ENCODE assay signal across 10 mouse cellular contexts in the genomic region with DNA sequence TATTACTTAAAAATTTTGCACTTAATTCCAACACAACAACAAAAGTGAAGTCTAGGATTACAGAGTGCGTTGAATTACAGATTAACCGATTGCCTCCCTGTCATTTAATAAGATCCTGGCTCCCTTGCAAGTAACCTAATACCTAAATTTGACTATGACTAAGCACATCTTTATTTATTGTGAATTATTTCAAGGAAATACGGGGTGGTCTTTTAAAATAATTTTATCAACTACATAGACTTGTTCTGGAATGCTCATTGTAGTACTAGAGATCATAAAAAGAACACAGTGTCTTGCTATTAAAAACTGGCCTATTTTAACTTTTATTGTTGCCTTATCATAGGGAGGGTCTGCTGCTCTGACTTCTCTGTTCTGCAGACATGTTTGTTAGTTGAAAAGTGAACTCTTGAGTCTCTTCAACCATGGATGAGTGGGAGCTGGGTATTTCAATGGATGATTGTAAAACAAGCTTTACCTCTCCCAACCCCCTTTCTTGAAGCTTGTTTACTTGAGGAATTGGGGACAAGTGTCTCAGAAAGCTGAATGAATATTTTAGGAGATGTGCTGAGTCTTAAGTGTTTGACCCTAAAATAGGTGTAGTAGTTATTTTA. TPM values are rescaled to one million over a fixed set of nuclear protein-coding genes. Genes with fewer than 3 reads are reported as not detected.
DNase-seq lines count a peak whose midpoint lies in the region; ATAC-seq lines count a peak whose summit lies in the region.
"Had no signal": no experiment of that assay in that cellular context is flagged by ENCODE, and none has a peak within 500 bp of the region (broad histone marks: within the 10 kb centered on the region; RNA-seq: fewer than 3 reads in every experiment).

No protein-coding gene starts in this region.

- no peak for DNase-seq in kidney, adult 9 months
- peak; percentile 25 for DNase-seq in c-Kit-negative CD71-positive TER-119-positive erythroid progenitor cells, embryonic 14.5 days (ENCODE audit: low read depth, low spot score)
- DNase-seq in adrenal gland, postnatal 25 days: no peak
- no peak for DNase-seq in layer of hippocampus, postnatal 36 days
- no peak for DNase-seq in thymus, postnatal 4 days
- DNase-seq: gastrocnemius, postnatal 14 days had no signal

- H3K27me3 ChIP-seq in kidney, embryonic 15.5 days: no peaks in the 10 kb centered on the region
- no peaks in the 10 kb centered on the region for H3K27me3 ChIP-seq in hindbrain, embryonic 16.5 days (replicated peaks; ENCODE audit: control insufficient read depth, insufficient read depth, low read length)
- no peaks in the 10 kb centered on the region for H3K27me3 ChIP-seq in midbrain, embryonic 16.5 days (ENCODE audit: control insufficient read depth, insufficient read depth, low read depth, low read length)

- no peaks in the 10 kb centered on the region for H3K9me3 ChIP-seq in kidney, embryonic 15.5 days (replicated peaks)
- no peaks in the 10 kb centered on the region for H3K9me3 ChIP-seq in hindbrain, embryonic 16.5 days (ENCODE audit: control insufficient read depth, low read length)
- no peaks in the 10 kb centered on the region for H3K9me3 ChIP-seq in midbrain, embryonic 16.5 days (replicated peaks; ENCODE audit: control insufficient read depth, low read length, poor library complexity, severe bottlenecking)

- H3K4me1 ChIP-seq in kidney, embryonic 15.5 days: peaks cover 21% of the 10 kb centered on the region
- H3K4me1 ChIP-seq in hindbrain, embryonic 16.5 days (ENCODE audit: control insufficient read depth, insufficient read depth, low read depth, low read length): peaks cover 9% of the 10 kb centered on the region
- H3K4me1 ChIP-seq in midbrain, embryonic 16.5 days (ENCODE audit: control insufficient read depth, insufficient read depth, low read length): peaks cover 19% of the 10 kb centered on the region

- no peak for ATAC-seq in kidney, embryonic 15.5 days (replicated peaks; ENCODE audit: low FRiP score)
- ATAC-seq in hindbrain, embryonic 16.5 days: no peak
- ATAC-seq in midbrain, embryonic 16.5 days: no peak

- H3K36me3 ChIP-seq in kidney, embryonic 15.5 days: peaks cover 26% of the 10 kb centered on the region
- peaks cover 3% of the 10 kb centered on the region; the same call in 1 of the 2 replicates for H3K36me3 ChIP-seq in hindbrain, embryonic 16.5 days (ENCODE audit: control insufficient read depth, insufficient read depth, low read length)
- peaks cover 7% of the 10 kb centered on the region; the same call in 1 of the 2 replicates for H3K36me3 ChIP-seq in midbrain, embryonic 16.5 days (ENCODE audit: control insufficient read depth, insufficient read depth, low read length)

- H3K4me2 ChIP-seq in kidney, embryonic 15.5 days: peak overlapping the region; percentile 71
- peak overlapping the region; percentile 80 for H3K4me2 ChIP-seq in hindbrain, embryonic 16.5 days (ENCODE audit: low read length)
- peak overlapping the region; percentile 57 for H3K4me2 ChIP-seq in midbrain, embryonic 16.5 days (ENCODE audit: low read length)

- peak overlapping the region; percentile 72 for H3K4me3 ChIP-seq in kidney, embryonic 15.5 days (replicated peaks)
- peak overlapping the region; percentile 89 for H3K4me3 ChIP-seq in hindbrain, embryonic 16.5 days (ENCODE audit: low read length)
- peak overlapping the region; percentile 56 for H3K4me3 ChIP-seq in midbrain, embryonic 16.5 days (ENCODE audit: low read depth, low read length)

- 10% methylated on average over 3 of the region's 3 CpGs for WGBS in kidney, embryonic 15.5 days
- 36% methylated on average over 3 of the region's 3 CpGs for WGBS in hindbrain, embryonic 16.5 days
- WGBS in midbrain, embryonic 16.5 days: 36% methylated on average over 3 of the region's 3 CpGs

- H3K27ac ChIP-seq in kidney, embryonic 15.5 days: 0 out of 2 replicates have a peak overlapping the region, but pooled peaks have one; percentile 99
- H3K27ac ChIP-seq in hindbrain, embryonic 16.5 days (ENCODE audit: low read depth, low read length): no peak overlapping the region
- H3K27ac ChIP-seq in midbrain, embryonic 16.5 days (ENCODE audit: low read length): no peak overlapping the region

- H3K9ac ChIP-seq in kidney, embryonic 15.5 days: peak overlapping the region; percentile 95
- H3K9ac ChIP-seq in hindbrain, embryonic 16.5 days (ENCODE audit: low read depth, low read length): no peak overlapping the region
- H3K9ac ChIP-seq in midbrain, embryonic 16.5 days (ENCODE audit: low read depth, low read length): peak overlapping the region; percentile 88

RNA-seq across cellular contexts. Expression of gene Skp1a, which starts 1.4 kb away (rescaled TPM):
- polyA plus RNA-seq in kidney, embryonic 15.5 days (2015; fragmentation: Nextera tagmentation; extraction: Ambion mirVana): 790 and 863 TPM in 2 replicates
- polyA plus RNA-seq in hindbrain, embryonic 16.5 days (2015; fragmentation: Nextera tagmentation; extraction: Ambion mirVana): 1,003 and 1,005 TPM in 2 replicates
- 1,072 and 1,120 TPM in 2 replicates for polyA plus RNA-seq in midbrain, embryonic 16.5 days (2015; fragmentation: Nextera tagmentation; extraction: Ambion mirVana)
- total RNA-seq in adrenal gland, postnatal 25 days (2021): 448 and 476 TPM in 2 replicates
- total RNA-seq in layer of hippocampus, postnatal 36 days (2021): 100 to 1,000 TPM; 456 to 518 TPM

RNA-seq across cellular contexts. Expression of gene Olfr1371, which starts 19.4 kb away (rescaled TPM):
- not detected in 2 replicates for polyA plus RNA-seq in kidney, embryonic 15.5 days (2015; fragmentation: Nextera tagmentation; extraction: Ambion mirVana)
- polyA plus RNA-seq in hindbrain, embryonic 16.5 days (2015; fragmentation: Nextera tagmentation; extraction: Ambion mirVana): not detected in 2 replicates
- not detected in 2 replicates for polyA plus RNA-seq in midbrain, embryonic 16.5 days (2015; fragmentation: Nextera tagmentation; extraction: Ambion mirVana)
- not detected in 2 replicates for total RNA-seq in adrenal gland, postnatal 25 days (2021)
- total RNA-seq in layer of hippocampus, postnatal 36 days (2021): not detected
- total RNA-seq: gastrocnemius, postnatal 14 days; neutrophil, adult 5-6 weeks had no signal

RNA-seq across cellular contexts. Expression of gene Tcf7, which starts 49.7 kb away (rescaled TPM):
- 15.4 and 15.5 TPM in 2 replicates for polyA plus RNA-seq in kidney, embryonic 15.5 days (2015; fragmentation: Nextera tagmentation; extraction: Ambion mirVana)
- 1.2 and 3.1 TPM in 2 replicates for polyA plus RNA-seq in hindbrain, embryonic 16.5 days (2015; fragmentation: Nextera tagmentation; extraction: Ambion mirVana)
- 2.3 and 3.2 TPM in 2 replicates for polyA plus RNA-seq in midbrain, embryonic 16.5 days (2015; fragmentation: Nextera tagmentation; extraction: Ambion mirVana)
- 38.8 and 41.3 TPM in 2 replicates for total RNA-seq in adrenal gland, postnatal 25 days (2021)
- total RNA-seq in layer of hippocampus, postnatal 36 days (2021): 1 to 10 TPM; 2.6 to 2.9 TPM
